Mouse (Mus musculus) lung, adult 2 months (tissue): ENCODE results near the gene Ebpl.

Experiments
- CTCF ChIP-seq: fragments of 200-500 bp; IDR thresholded peaks from 2 replicates; pipeline ENCODE4 v1.5.1; 2011; ENCODE audit warnings: mild to moderate bottlenecking, low read length, control low read depth; ENCODE audit not compliant: insufficient read depth
- POLR2A ChIP-seq: fragments of 200-500 bp; IDR thresholded peaks from 2 replicates; pipeline ENCODE4 v1.6.1; 2011; ENCODE audit warnings: low read depth, mild to moderate bottlenecking, control low read depth, low read length, borderline replicate concordance; ENCODE audit errors: extremely low read depth

DNA sequence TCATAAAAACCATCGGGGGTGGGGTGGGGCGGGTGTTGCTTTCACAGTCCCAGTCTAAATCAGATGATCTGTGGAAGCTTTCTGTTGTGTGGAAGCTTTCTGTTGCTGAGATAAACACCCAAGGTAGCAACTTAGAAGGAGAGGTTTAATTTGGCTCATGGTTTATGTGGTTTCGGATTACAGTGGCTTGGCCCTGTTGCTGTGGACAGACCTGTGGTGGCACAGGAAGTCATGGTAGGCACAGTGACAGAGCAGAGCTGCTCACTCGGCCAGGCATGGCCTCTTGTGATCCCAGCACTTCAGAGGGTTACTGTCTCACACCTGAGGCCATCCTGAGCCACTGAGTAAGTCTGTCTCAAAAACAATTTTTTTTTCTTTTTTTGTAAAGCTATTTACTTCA lies 20.9 kb downstream of the Ebpl start:
- TF ChIP-seq POLR2A = peak; percentile 12; the same call in 1 of the 2 replicates
- no peak for TF ChIP-seq CTCF
